Mouse (Mus musculus) thymus, postnatal 0 days (tissue): ENCODE results near the gene Shmt1. TPM values are rescaled to one million over a fixed set of nuclear protein-coding genes. Genes with fewer than 3 reads are reported as not detected.

Experiments
- polyA plus RNA-seq: library from polyadenylated mRNA; unstranded; fragments of >200 nt; fragmentation: Nextera tagmentation; extraction: Ambion mirVana; gene quantifications from 2 replicates; pipeline ENCODE4 v1.2.1, GENCODE M21; 2015

The Shmt1 gene
- polyA plus RNA-seq, 1 experiment from 2014 or later: 63.4 TPM

Other genes starting within 250 kb of the Shmt1 start
- gene Llgl1, start 112.0 kb downstream of the Shmt1 start, polyA plus RNA-seq: 27.0 and 29.0 TPM in 2 replicates
- gene Flii, start 84.5 kb downstream of the Shmt1 start, polyA plus RNA-seq: 72.6 and 78.7 TPM in 2 replicates
- 10.3 and 11.0 TPM in 2 replicates for gene Mief2, start 83.3 kb downstream of the Shmt1 start, polyA plus RNA-seq
- gene Top3a, start 34.4 kb downstream of the Shmt1 start, polyA plus RNA-seq: 13.5 and 14.5 TPM in 2 replicates
- 4.7 TPM in 2 replicates for gene Smcr8, start 34.2 kb downstream of the Shmt1 start, polyA plus RNA-seq
- gene Dhrs7b, start 18.9 kb upstream of the Shmt1 start, polyA plus RNA-seq: 32.2 and 33.2 TPM in 2 replicates
- 46.0 and 52.0 TPM in 2 replicates for gene Tmem11, start 67.6 kb upstream of the Shmt1 start, polyA plus RNA-seq
- gene Natd1, start 103.0 kb upstream of the Shmt1 start, polyA plus RNA-seq: 11.9 and 15.0 TPM in 2 replicates
- 70.5 and 73.5 TPM in 2 replicates for gene Map2k3, start 120.3 kb upstream of the Shmt1 start, polyA plus RNA-seq
- 0.05 and 0.10 TPM in 2 replicates for gene Kcnj12, start 210.8 kb upstream of the Shmt1 start, polyA plus RNA-seq